Mouse (Mus musculus) bone marrow macrophage, adult 2 months (primary cell): ENCODE data around the gene Dnah17. TPM values are rescaled to one million over a fixed set of nuclear protein-coding genes. Genes with fewer than 3 reads are reported as not detected.

ENCODE experiments used
- H3K27ac ChIP-seq: 2 replicates; pipeline ENCODE4 v1.5.1; 2012; ENCODE audit warnings: low read depth, low read length; ENCODE audit not compliant: insufficient read depth
- H3K4me1 ChIP-seq: 2 replicates; pipeline ENCODE4 v1.6.1; 2012; ENCODE audit warnings: low read length; ENCODE audit not compliant: control insufficient read depth, insufficient read depth
- H3K4me3 ChIP-seq: 2 replicates; pipeline ENCODE4 v1.5.1; 2012; ENCODE audit warnings: mild to moderate bottlenecking, low read length, moderate library complexity; ENCODE audit not compliant: insufficient read depth
- CTCF ChIP-seq: IDR thresholded peaks from 2 replicates; pipeline ENCODE4 v1.5.1; 2012; ENCODE audit warnings: low read depth, mild to moderate bottlenecking, low read length, moderate library complexity
- POLR2A ChIP-seq: IDR thresholded peaks from 2 replicates; pipeline ENCODE4 v1.6.1; 2012; ENCODE audit warnings: mild to moderate bottlenecking, low read depth, low read length, borderline replicate concordance
- polyA plus RNA-seq: library from polyadenylated mRNA; stranded (reverse); fragments of >200 nt; gene quantifications from 2 replicates; pipeline ENCODE4 v1.2.4, GENCODE M21; 2012; ENCODE audit not compliant: missing spikeins, insufficient read depth, insufficient read length

The Dnah17 gene
- polyA plus RNA-seq, 1 experiment, result 0.29 TPM

DNA sequence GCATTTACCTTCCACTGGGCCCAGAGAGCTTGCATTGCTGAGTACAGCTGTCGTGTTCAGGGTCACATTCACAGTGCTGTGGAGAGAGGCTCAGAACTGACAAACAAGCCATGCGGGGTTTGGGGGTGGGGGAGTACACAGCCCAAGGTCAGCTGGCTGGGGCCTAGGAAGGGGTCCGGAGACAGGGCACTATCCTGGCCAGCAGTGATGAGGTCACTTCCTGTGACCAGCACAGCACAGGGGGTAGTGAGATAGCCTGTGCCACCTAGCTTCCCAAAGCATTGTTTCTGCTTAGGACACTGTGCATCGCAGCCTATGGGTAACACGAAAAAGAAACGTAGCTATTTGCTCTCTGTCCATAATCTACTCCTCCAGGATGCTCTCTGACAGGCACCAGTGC is 30.8 kb upstream of the Dnah17 start:
- no peak overlapping the region for H3K4me3 ChIP-seq
- H3K27ac ChIP-seq, result no peak overlapping the region
- H3K4me1 ChIP-seq, result peaks cover 12% of the 10 kb centered on the region
- TF ChIP-seq POLR2A (no peak), CTCF (no peak)

DNA sequence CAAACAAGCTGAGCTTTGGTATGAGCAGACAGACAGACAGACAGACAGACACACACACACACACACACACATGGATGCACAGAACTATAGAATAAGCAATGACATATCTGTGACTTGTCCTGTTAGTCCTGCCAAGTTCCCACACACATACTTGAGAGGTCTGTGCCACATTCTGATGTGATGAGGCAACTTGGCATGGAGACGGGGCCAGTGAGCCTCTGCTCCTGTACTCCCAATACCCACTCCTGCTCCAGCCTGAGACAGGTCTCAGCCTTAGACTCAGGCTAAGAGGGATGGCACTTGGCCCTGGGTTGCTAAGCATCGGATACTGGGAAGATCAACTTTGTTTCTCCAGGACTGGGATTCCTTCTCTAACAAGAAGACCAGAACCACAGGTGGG is 30.3 kb upstream of the Dnah17 start:
- TF ChIP-seq POLR2A, result no peak
- no peak for TF ChIP-seq CTCF
- no peak overlapping the region for H3K4me3 ChIP-seq
- no peak overlapping the region for H3K27ac ChIP-seq
- peaks cover 12% of the 10 kb centered on the region for H3K4me1 ChIP-seq

DNA sequence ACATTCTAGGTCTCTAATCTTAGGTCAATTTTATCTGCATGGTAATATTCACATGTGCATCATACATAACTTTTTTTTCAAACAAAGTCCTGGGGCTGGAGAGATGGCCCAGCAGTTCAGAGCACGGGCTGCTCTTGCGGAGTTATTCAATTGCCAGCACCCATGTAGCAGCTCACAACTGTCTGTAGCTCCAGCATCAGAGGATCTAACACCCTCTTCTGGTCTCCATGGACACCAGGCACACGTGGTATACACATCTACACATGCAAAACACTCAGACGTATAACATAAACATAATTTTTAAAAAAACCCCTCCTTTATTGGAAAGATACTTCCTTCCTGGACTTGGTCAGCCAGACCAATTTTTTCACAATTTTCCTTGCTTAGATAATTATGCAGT is 28.3 kb upstream of the Dnah17 start:
- TF ChIP-seq CTCF (no peak), POLR2A (no peak)
- Histone ChIP-seq H3K27ac (no peak overlapping the region), H3K4me3 (no peak overlapping the region), H3K4me1 (peaks cover 16% of the 10 kb centered on the region)

DNA sequence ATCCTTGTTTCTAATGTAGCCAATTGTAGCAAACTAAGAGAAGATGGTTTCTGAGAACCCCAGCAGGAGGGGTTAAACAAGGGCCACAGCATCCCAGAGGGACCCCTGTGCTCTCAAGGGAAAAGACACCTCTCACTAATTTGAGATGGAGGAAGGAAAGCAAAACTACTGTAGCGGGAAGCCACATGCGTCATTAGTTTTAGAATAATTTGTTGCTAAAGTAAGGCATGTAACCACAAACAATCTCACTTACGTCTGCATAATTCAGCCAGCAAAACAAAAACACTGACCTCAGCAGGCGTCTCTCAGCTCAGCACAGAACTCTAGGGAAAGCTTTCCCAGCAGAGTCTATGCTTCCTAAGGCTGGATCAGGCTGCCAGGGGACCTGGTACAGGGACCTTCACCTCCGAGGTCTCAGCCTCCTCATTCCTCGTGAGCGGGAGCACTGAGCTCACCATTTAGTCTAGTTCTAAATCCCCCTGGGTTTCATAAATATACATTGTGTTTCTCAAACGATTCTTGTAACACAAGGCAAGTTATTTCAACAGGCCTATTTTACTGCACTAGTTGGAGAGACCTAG is 26.1 kb upstream of the Dnah17 start:
- Histone ChIP-seq H3K4me3 (no peak overlapping the region), H3K27ac (no peak overlapping the region), H3K4me1 (peaks cover 27% of the 10 kb centered on the region)
- TF ChIP-seq CTCF (no peak), POLR2A (no peak)

DNA sequence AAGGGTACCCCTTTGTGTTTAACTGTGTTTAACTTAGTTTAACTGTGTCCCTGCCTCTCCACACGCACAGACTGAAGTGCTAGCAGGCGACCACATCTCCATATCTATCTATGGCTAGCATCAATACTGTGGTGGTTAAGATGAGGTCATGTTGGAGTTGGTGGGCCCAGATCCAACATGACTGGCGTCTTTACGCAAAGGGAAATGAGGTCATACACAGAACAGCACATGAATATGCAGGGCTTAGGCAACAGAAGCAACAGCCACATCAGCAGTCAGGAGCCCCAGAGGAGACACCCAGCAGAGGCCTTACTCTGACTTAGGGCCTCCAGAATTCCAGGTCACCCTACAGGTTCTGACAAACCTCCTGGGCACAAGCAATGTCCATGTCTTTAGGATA is 22.5 kb upstream of the Dnah17 start:
- no peak for TF ChIP-seq POLR2A
- no peak for TF ChIP-seq CTCF

DNA sequence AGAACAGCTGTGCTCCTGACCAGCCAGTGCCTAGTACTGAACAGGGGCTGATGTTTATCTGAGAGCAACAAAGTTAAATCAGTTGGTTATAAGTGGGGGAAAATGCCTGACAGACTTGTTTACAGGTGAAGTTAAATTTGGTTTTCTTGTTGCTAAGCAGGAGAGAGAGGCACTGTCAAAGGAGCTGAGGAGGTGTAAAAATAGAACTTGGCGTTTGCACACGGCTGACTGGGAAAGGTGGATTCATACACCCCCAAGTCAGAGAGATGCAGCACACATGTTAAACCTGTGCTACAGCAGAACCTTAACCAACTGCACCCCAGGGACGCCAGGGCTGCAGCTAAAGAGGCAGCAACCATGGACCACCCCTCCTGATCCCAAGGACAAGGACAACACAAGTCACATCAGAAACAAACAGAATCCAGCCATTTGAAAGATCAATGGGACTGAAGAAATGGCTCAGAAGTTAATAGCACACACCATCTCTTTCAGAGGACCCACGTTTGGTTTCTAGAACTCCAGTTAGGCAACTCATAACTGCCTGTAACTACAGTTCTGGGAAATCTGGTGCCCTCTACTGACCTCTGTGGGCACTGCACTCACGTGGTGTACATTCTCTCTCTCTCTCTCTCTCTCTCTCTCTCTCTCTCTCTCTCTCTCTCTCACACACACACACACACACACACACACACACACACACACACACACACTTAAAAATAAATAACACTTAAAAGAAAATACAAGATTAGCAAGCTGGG is 21.2 kb upstream of the Dnah17 start:
- H3K4me1 ChIP-seq, result peaks cover 50% of the 10 kb centered on the region
- no peak overlapping the region for H3K27ac ChIP-seq
- TF ChIP-seq CTCF, result no peak
- TF ChIP-seq POLR2A, result no peak
- no peak overlapping the region for H3K4me3 ChIP-seq

More for the DNA sequence above, 22.5 kb upstream of the Dnah17 start:
- H3K4me1 ChIP-seq, result peaks cover 46% of the 10 kb centered on the region
- no peak overlapping the region for H3K4me3 ChIP-seq
- H3K27ac ChIP-seq, result peak overlapping the region; percentile 85

DNA sequence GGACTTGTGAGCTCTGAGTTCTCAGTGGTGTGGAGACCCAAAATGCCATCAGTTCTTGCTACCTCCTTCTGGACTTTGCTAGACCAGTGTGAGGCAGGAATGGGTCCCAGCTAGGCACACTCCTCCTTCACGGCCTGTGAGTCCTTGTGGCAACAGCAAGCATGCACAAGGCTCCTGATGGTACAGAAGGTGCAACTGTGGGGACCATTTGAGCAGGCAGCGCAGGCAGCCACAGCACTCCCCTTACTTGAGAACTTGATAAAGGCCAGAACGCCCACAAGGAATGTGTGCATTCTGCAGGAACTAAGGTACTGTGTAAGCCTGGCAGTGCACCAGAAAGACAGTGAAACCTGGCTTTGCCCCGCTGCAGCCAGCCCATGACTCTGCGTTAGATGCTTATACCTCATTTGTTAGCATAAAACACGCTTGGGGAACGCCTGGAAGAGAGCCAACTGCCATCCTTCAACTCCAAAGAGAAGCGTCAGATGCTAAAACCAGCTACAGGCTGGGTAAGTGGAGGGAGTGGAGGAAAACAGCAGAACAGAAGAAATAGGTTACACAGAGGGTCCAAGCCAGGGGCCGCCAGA is 19.8 kb upstream of the Dnah17 start:
- Histone ChIP-seq H3K27ac (peak overlapping the region; percentile 92; the same call in 1 of the 2 replicates), H3K4me1 (peaks cover 58% of the 10 kb centered on the region), H3K4me3 (no peak overlapping the region)
- TF ChIP-seq CTCF (no peak), POLR2A (no peak)

DNA sequence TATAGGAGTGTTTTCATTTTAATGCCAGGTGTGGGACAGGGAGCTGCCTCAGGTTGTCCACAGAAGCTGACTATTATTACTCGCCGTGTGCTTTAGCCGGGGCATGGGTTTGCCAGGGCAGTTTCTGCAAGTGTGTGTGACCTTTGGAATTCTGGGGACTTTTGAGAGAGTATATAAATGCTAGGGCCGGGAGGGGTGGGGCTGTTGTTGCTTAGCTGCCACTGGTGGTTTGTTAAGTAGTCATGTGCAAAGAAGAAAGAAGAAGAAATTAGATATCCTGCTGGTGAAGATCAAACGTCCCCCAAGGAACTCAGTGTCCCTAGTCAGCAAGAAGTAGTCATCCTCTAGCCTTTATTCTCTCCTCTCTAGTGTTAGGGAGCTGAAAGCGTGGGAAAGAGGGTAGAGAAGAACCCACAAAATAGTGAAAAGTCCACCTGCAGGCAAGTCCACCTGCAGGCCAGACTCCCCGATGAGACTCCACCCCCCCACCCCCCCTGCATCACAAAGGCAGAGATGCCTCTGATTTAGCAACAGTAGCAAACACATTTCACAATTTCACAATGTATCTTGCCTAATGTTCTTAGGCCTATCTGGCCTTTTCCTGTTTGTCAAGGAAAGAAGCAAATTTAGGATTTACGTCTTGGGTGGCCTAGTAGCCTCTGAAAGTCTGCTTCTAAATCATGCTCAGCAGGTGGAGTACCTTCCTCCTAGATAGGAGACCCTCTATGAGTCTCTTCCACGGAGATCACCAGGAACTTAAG is 17.6 kb upstream of the Dnah17 start:
- Histone ChIP-seq H3K4me1 (peaks cover 52% of the 10 kb centered on the region), H3K4me3 (no peak overlapping the region), H3K27ac (peak overlapping the region; percentile 92)
- TF ChIP-seq CTCF (no peak), POLR2A (no peak)

DNA sequence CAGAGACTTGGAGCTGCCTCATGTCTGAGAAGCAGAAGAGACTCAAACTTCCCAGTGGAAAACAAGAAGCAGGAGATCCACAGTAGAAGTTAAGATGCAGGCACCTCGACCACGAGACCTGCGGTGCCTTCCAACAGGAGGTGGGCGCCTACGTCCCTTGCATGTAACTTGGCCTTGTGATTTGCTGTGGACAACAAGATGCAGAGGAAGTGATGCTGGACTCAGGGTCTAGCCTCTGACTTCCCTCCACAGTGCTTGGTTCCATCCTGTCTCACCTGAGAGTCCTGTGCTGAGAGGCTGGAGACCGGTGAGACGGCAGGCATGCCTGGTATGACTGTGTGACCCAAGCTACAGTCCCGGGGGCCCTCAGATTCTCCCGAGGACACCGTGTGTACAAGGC is 16.0 kb upstream of the Dnah17 start:
- peaks cover 47% of the 10 kb centered on the region for H3K4me1 ChIP-seq
- peak overlapping the region; percentile 66 for H3K4me3 ChIP-seq
- TF ChIP-seq POLR2A, result no peak
- TF ChIP-seq CTCF, result no peak
- H3K27ac ChIP-seq, result peak overlapping the region; percentile 92

DNA sequence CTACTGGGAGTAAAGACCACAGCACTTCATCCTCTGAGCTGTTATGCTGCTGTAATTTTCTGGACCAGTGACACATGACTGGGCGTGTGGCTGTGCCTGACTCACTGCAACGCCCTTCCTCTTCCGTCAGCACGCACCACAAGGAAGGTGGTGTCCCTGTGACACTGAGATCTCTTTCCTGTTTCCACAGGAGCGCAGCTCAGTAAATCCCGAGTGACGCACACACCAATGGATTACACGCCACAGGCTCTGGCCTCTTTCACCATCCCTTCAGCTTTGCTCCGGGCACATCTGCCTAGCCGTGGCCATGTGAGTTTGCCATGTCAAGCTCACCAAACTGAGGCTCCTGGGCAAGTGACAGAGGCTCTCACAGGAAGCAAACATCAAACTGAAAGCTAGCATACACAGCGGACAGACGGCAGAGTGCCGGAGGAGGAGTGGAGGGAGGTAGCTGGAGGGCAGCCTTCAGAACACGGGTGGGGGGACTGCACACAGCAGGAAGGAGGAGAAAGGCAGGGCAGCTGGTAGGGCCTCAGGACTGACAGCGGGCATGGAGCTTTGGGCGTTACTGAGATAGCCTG is 15.4 kb upstream of the Dnah17 start:
- peak overlapping the region; percentile 92 for H3K27ac ChIP-seq
- no peak for TF ChIP-seq POLR2A
- no peak for TF ChIP-seq CTCF
- H3K4me1 ChIP-seq, result peaks cover 47% of the 10 kb centered on the region
- H3K4me3 ChIP-seq, result peak overlapping the region; percentile 66
